Mouse (Mus musculus) midbrain, embryonic 11.5 days (tissue): Measurements from ENCODE around the gene Cog4. TPM values are rescaled to one million over a fixed set of nuclear protein-coding genes. Genes with fewer than 3 reads are reported as not detected.
A peak's percentile ranks its signal among the peaks of the same experiment; 100 is the strongest.
"Not testable (repeated sequence)": the region's sequence is repeated elsewhere in the genome, so short reads cannot be mapped to it uniquely, and the experiment has no call there.

Experiments
- ATAC-seq: fragments of 200-750 bp; cut with Nextera tagmentation; 2 replicates; pipeline ENCODE4 v1.8.0; 2017; ENCODE audit warnings: moderate TSS enrichment, moderate library complexity; ENCODE audit not compliant: low FRiP score
- DNase-seq: peaks from one replicate; pipeline ENCODE4 v3.0.0; 2015; ENCODE audit warnings: low spot score; ENCODE audit errors: missing footprints
- H3K27ac ChIP-seq: fragments of 300-500 bp; sonication (generic); 2 replicates; pipeline ENCODE4 v1.5.1; 2014; ENCODE audit warnings: low read depth, low read length
- H3K27me3 ChIP-seq: fragments of 300-500 bp; sonication (generic); 2 replicates; pipeline ENCODE4 v1.6.1; 2014; ENCODE audit warnings: mild to moderate bottlenecking, low read length, moderate library complexity, mixed read lengths; ENCODE audit not compliant: control insufficient read depth, insufficient read depth
- H3K36me3 ChIP-seq: fragments of 300-500 bp; sonication (generic); 2 replicates; pipeline ENCODE4 v1.6.1; 2014; ENCODE audit warnings: mild to moderate bottlenecking, low read length, moderate library complexity, mixed read lengths; ENCODE audit not compliant: control insufficient read depth, insufficient read depth
- H3K4me1 ChIP-seq: fragments of 300-500 bp; sonication (generic); 2 replicates; pipeline ENCODE4 v1.6.1; 2014; ENCODE audit warnings: low read length; ENCODE audit not compliant: control insufficient read depth, insufficient read depth
- H3K4me2 ChIP-seq: fragments of 300-500 bp; sonication (generic); 2 replicates; pipeline ENCODE4 v1.6.1; 2014; ENCODE audit warnings: mild to moderate bottlenecking, moderate library complexity
- H3K4me3 ChIP-seq: fragments of 300-500 bp; sonication (generic); 2 replicates; pipeline ENCODE4 v1.5.1; 2014; ENCODE audit warnings: low read depth, low read length
- H3K9ac ChIP-seq: fragments of 300-500 bp; sonication (generic); 2 replicates; pipeline ENCODE4 v1.6.1; 2014; ENCODE audit warnings: low read length
- H3K9me3 ChIP-seq: fragments of 300-500 bp; sonication (generic); 2 replicates; pipeline ENCODE4 v1.6.1; 2016; ENCODE audit warnings: low read length; ENCODE audit not compliant: control insufficient read depth
- WGBS: fragments of 180-500 bp; shearing (Covaris S2); extraction: QIAGEN DNeasy Blood & Tissue Kit; methylation state at CpG from one replicate; pipeline ENCODE4 v1.1.7; 2014; 5-methylcytosine and 5-hydroxymethylcytosine counted together
- polyA plus RNA-seq: library from polyadenylated mRNA; unstranded; fragments of >200 nt; fragmentation: Nextera tagmentation; extraction: Ambion mirVana; gene quantifications from 2 replicates; pipeline ENCODE4 v1.2.1, GENCODE M21; 2014

Gene Cog4
- polyA plus RNA-seq, 1 experiment from 2014 or later: 65.3 TPM

- 45% methylated on average over 3 of the region's 3 CpGs for WGBS
These were observed 74.4 kb downstream of the Cog4 start for GRCm38 (mm10) chr8:110920773-110921277.

GRCm38 (mm10) chr8:110921492-110922230 is 75.3 kb downstream of the Cog4 start:
- H3K4me1 ChIP-seq: peaks cover 19% of the 10 kb centered on the region
- no peaks in the 10 kb centered on the region for H3K27me3 ChIP-seq
- H3K27ac ChIP-seq: no peak overlapping the region
- DNase-seq (no peak), ATAC-seq (no peak)
- H3K9me3 ChIP-seq: no peaks in the 10 kb centered on the region
- WGBS: 33% methylated on average over 7 of the region's 7 CpGs
- no peak overlapping the region; the same call in 1 of the 2 replicates for H3K9ac ChIP-seq
- no peaks in the 10 kb centered on the region for H3K36me3 ChIP-seq
- no peak overlapping the region for H3K4me3 ChIP-seq
- H3K4me2 ChIP-seq: peak overlapping the region; percentile 88

More at GRCm38 (mm10) chr8:110920773-110921277, 74.4 kb downstream of the Cog4 start:
- Histone ChIP-seq H3K27me3 (no peaks in the 10 kb centered on the region), H3K27ac (no peak overlapping the region), H3K4me1 (peaks cover 19% of the 10 kb centered on the region), H3K4me2 (peak overlapping the region; percentile 88), H3K9me3 (no peaks in the 10 kb centered on the region), H3K36me3 (no peaks in the 10 kb centered on the region), H3K4me3 (peak overlapping the region; percentile 89), H3K9ac (peak overlapping the region; percentile 93)
- DNase-seq: no peak
- no peak for ATAC-seq

GRCm38 (mm10) chr8:110925691-110926140 is 79.3 kb downstream of the Cog4 start:
- ATAC-seq (no peak), DNase-seq (no peak)
- Histone ChIP-seq H3K4me2 (no peak overlapping the region), H3K27me3 (no peaks in the 10 kb centered on the region), H3K27ac (no peak overlapping the region), H3K9me3 (no peaks in the 10 kb centered on the region), H3K36me3 (no peaks in the 10 kb centered on the region), H3K9ac (no peak overlapping the region), H3K4me1 (peaks cover 10% of the 10 kb centered on the region), H3K4me3 (no peak overlapping the region)
- 84% methylated on average over 8 of the region's 8 CpGs for WGBS

GRCm38 (mm10) chr8:110926690-110927089 is 80.3 kb downstream of the Cog4 start:
- peaks cover under 1% of the 10 kb centered on the region for H3K4me1 ChIP-seq
- no peaks in the 10 kb centered on the region for H3K27me3 ChIP-seq
- H3K36me3 ChIP-seq: no peaks in the 10 kb centered on the region
- H3K9ac ChIP-seq: no peak overlapping the region
- no peak overlapping the region for H3K27ac ChIP-seq
- H3K4me2 ChIP-seq: no peak overlapping the region
- 56% methylated on average over 5 of the region's 5 CpGs for WGBS
- DNase-seq (no peak), ATAC-seq (no peak)
- no peak overlapping the region for H3K4me3 ChIP-seq
- H3K9me3 ChIP-seq: no peaks in the 10 kb centered on the region

- 85% methylated on average over 7 of the region's 7 CpGs for WGBS
- Histone ChIP-seq H3K4me2 (no peak overlapping the region), H3K36me3 (no peaks in the 10 kb centered on the region), H3K4me3 (no peak overlapping the region), H3K4me1 (no peaks in the 10 kb centered on the region), H3K27ac (no peak overlapping the region), H3K27me3 (no peaks in the 10 kb centered on the region), H3K9ac (no peak overlapping the region), H3K9me3 (no peaks in the 10 kb centered on the region)
- ATAC-seq (no peak), DNase-seq (no peak)
These were observed 82.0 kb downstream of the Cog4 start for GRCm38 (mm10) chr8:110928435-110928834.

- WGBS: 61% methylated on average over 5 of the region's 5 CpGs
- no peak for ATAC-seq
These were observed 82.7 kb downstream of the Cog4 start for GRCm38 (mm10) chr8:110929066-110929465.

GRCm38 (mm10) chr8:110929672-110930071 is 83.3 kb downstream of the Cog4 start:
- not testable (repeated sequence) for H3K4me3 ChIP-seq, H3K27me3 ChIP-seq, H3K9me3 ChIP-seq, H3K27ac ChIP-seq, ATAC-seq, H3K36me3 ChIP-seq, H3K9ac ChIP-seq, H3K4me1 ChIP-seq, DNase-seq, H3K4me2 ChIP-seq
- WGBS: 94% methylated on average over 6 of the region's 8 CpGs

More at GRCm38 (mm10) chr8:110929066-110929465, 82.7 kb downstream of the Cog4 start:
- Histone ChIP-seq H3K9ac (no peak overlapping the region), H3K27me3 (no peaks in the 10 kb centered on the region), H3K4me1 (no peaks in the 10 kb centered on the region), H3K9me3 (no peaks in the 10 kb centered on the region), H3K4me3 (no peak overlapping the region), H3K36me3 (no peaks in the 10 kb centered on the region), H3K27ac (no peak overlapping the region), H3K4me2 (no peak overlapping the region)
- DNase-seq: no peak

- Histone ChIP-seq H3K9me3 (no peaks in the 10 kb centered on the region), H3K36me3 (no peaks in the 10 kb centered on the region), H3K4me1 (no peaks in the 10 kb centered on the region), H3K27me3 (no peaks in the 10 kb centered on the region), H3K4me3 (no peak overlapping the region), H3K4me2 (no peak overlapping the region), H3K27ac (no peak overlapping the region), H3K9ac (no peak overlapping the region)
- WGBS: 78% methylated on average over 12 of the region's 12 CpGs
- no peak for DNase-seq
- no peak for ATAC-seq
These were observed 85.0 kb downstream of the Cog4 start for GRCm38 (mm10) chr8:110931176-110931939.
